Mouse (Mus musculus): ENCODE measurements at regions not wholly inside any gene's neighbourhood (a gene's known extent, or its start where the extent isn't known, plus 50 kb on each side); places are given as distances from the start of the nearest gene placed in this dataset.
A peak's percentile ranks its signal among the peaks of the same experiment; 100 is the strongest.
"Not testable (repeated sequence)": the region's sequence is repeated elsewhere in the genome, so short reads cannot be mapped to it uniquely, and the experiment has no call there.

DNA sequence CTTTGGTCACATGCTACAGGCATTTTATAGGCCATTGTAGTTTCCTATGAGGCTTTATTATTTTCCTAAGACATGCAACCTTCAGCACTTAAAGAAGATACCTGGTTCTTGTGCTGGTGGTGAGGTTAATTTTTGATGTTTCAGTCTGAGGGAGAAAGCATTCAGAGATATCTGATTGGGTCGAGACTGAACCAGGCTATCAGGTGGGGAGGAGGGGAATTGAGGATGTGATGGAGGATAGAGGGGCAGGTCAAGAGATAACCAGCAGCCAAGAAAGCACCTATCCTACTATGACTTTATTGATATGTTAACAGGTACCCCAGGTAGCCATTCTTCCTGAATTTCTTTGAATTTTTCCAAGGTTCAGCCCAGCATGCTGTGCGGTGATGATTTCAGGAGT lies 74.1 kb upstream of the Zfp988 start:
- H3K4me3 ChIP-seq; H3K27ac ChIP-seq; H3K36me3 ChIP-seq; H3K4me1 ChIP-seq; H3K27me3 ChIP-seq; H3K4me2 ChIP-seq; H3K9ac ChIP-seq; ATAC-seq (ENCODE audit: insufficient number of reproducible peaks, low FRiP score, low TSS enrichment, low read depth): not testable (repeated sequence)
- peaks cover 26% of the 10 kb centered on the region for H3K9me3 ChIP-seq
- 78% methylated on average over 2 of the region's 2 CpGs for WGBS

DNA sequence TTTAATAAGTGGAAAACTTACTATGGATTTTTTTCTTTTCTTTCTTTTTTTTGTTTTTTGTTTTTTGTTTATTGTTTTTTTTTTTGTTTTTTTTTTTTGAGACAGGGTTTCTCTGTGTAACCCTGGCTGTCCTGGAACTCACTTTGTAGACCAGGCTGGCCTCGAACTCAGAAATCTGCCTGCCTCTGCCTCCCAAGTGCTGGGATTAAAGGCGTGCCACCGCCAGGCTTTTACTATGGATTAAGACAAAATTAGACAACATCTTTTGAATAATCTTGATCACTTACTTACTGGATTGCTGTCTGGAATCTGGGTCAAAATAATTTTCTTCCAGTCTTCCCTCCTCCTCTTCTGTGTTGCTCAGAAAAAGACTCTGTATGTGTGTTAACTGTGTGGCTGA lies 73.7 kb upstream of the Zfp988 start:
- not testable (repeated sequence) for H3K27me3 ChIP-seq; H3K4me3 ChIP-seq; ATAC-seq (ENCODE audit: insufficient number of reproducible peaks, low FRiP score, low TSS enrichment, low read depth); H3K4me1 ChIP-seq; H3K27ac ChIP-seq; H3K36me3 ChIP-seq; H3K9ac ChIP-seq; H3K4me2 ChIP-seq
- WGBS = 82% methylated on average over 3 of the region's 3 CpGs
- H3K9me3 ChIP-seq = peaks cover 30% of the 10 kb centered on the region

DNA sequence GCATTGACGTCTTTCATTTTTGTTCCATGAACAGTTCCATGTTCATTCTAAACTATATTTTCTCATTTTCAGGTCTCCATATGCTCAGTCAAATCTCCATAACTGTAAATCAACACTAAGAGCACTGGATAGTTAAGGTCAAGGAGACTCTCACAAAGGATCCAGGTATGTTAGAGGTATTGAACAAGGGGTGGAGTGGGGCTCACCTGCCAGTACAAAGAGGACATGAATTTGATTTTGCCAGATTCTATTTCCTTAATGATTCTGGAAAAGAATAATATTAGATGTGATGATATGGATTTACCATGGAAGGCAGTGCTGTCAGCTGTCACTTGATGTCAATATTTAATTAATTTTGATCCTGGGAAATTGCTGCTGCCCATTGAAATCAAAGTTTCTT lies 73.2 kb upstream of the Zfp988 start:
- H3K4me3 ChIP-seq; H3K4me1 ChIP-seq; H3K27ac ChIP-seq; ATAC-seq (ENCODE audit: insufficient number of reproducible peaks, low FRiP score, low TSS enrichment, low read depth); H3K9ac ChIP-seq; H3K27me3 ChIP-seq; H3K4me2 ChIP-seq; H3K36me3 ChIP-seq: not testable (repeated sequence)
- 85% methylated on average over 1 of the region's 1 CpGs for WGBS
- H3K9me3 ChIP-seq = peaks cover 31% of the 10 kb centered on the region

DNA sequence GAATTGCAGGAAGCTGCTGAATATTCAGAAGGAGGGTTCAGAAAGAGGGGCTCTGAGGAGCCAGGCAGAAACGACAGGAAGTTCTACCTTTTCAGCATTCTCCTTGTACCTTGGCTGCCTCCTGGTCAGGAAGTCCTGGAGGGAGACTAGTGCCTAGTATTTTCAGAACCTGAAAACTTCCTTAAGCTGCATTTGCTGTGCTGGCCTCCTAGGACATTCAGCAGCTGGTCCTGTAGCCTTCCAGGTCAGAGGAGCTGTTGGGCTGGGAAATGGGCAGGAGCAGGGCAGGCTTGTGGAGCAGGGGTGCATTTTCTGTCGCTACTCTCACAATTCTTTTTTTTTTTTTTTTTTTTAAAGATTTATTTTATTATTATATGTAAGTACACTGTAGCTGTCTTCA lies 71.2 kb upstream of the Zfp988 start:
- H3K36me3 ChIP-seq; H3K4me3 ChIP-seq; H3K27ac ChIP-seq; H3K4me1 ChIP-seq; H3K4me2 ChIP-seq; H3K9ac ChIP-seq; ATAC-seq (ENCODE audit: insufficient number of reproducible peaks, low FRiP score, low TSS enrichment, low read depth); H3K27me3 ChIP-seq: not testable (repeated sequence)
- WGBS = 42% methylated on average over 2 of the region's 2 CpGs
- H3K9me3 ChIP-seq = peaks cover 31% of the 10 kb centered on the region

DNA sequence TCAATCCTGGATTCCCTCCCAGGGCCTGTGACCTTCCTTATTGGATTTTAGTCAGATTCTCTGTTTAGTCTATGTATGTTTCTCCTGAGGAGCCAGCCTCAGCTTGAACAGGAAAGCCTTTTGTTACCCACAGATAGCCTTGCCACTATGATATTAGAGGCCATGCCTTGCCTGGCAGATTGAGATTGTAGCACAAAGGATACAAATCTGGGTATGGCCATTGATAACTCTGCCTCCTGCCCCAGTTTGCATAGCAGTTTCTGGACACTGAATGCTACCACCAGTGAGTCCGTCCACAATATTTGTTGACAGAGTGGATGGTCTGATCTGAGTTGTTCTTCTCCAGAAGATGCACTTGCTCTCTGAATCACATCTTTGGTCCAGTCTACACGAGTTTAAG lies 70.0 kb upstream of the Zfp988 start:
- not testable (repeated sequence) for H3K27me3 ChIP-seq; H3K36me3 ChIP-seq; H3K9ac ChIP-seq; H3K27ac ChIP-seq; H3K4me3 ChIP-seq; ATAC-seq (ENCODE audit: insufficient number of reproducible peaks, low FRiP score, low TSS enrichment, low read depth); H3K4me2 ChIP-seq; H3K4me1 ChIP-seq
- peaks cover 35% of the 10 kb centered on the region for H3K9me3 ChIP-seq
- 58% methylated on average over 2 of the region's 2 CpGs for WGBS

- peak; percentile 55; the same call in 1 of the 2 replicates for ATAC-seq (ENCODE audit: insufficient number of reproducible peaks, low FRiP score, low TSS enrichment, low read depth)
- not testable (repeated sequence) for H3K36me3 ChIP-seq, H3K27me3 ChIP-seq, H3K9ac ChIP-seq, H3K4me2 ChIP-seq, H3K4me3 ChIP-seq, H3K4me1 ChIP-seq, H3K27ac ChIP-seq
- 76% methylated on average over 4 of the region's 4 CpGs for WGBS
- peaks cover 21% of the 10 kb centered on the region for H3K9me3 ChIP-seq
These were observed 63.9 kb upstream of the Zfp988 start for GRCm38 (mm10) chr4:147241315-147242182.

DNA sequence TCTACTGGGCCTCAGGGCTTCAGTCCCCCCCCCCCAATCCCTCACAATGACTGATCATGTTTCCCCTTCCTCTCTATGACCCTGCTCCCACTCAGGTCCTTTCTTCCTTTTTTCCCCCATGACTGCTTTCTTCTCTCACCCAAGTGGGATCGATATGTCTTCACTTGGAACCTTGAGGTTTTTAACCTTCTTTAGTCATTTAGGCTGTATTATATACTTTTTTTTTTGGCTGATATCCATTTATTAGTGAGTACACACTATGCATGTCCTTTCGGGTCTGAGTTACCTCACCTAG lies 63.3 kb upstream of the Zfp988 start:
- no peak overlapping the region for H3K4me2 ChIP-seq
- H3K27me3 ChIP-seq = no peaks in the 10 kb centered on the region
- H3K9ac ChIP-seq = no peak overlapping the region
- H3K27ac ChIP-seq = no peak overlapping the region
- ATAC-seq (ENCODE audit: insufficient number of reproducible peaks, low FRiP score, low TSS enrichment, low read depth) = no peak
- peaks cover 17% of the 10 kb centered on the region for H3K9me3 ChIP-seq
- WGBS = 86% methylated on average over 2 of the region's 2 CpGs
- H3K4me1 ChIP-seq = no peaks in the 10 kb centered on the region
- H3K36me3 ChIP-seq = no peaks in the 10 kb centered on the region
- H3K4me3 ChIP-seq = no peak overlapping the region

- not testable (repeated sequence) for H3K9me3 ChIP-seq; H3K4me2 ChIP-seq; H3K27ac ChIP-seq; H3K36me3 ChIP-seq; H3K27me3 ChIP-seq; H3K4me1 ChIP-seq; H3K9ac ChIP-seq; ATAC-seq (ENCODE audit: insufficient number of reproducible peaks, low FRiP score, low TSS enrichment, low read depth); H3K4me3 ChIP-seq
- 83% methylated on average over 1 of the region's 1 CpGs for WGBS
These were observed 56.9 kb upstream of the Zfp988 start for GRCm38 (mm10) chr4:147248541-147248940.

Measured in limb, embryonic 15.5 days (tissue).